ENCODE assay signal across 16 mouse cellular contexts in genomic region chr15:101803052-101803822, GRCm38 (mm10). TPM values are rescaled to one million over a fixed set of nuclear protein-coding genes. Genes with fewer than 3 reads are reported as not detected.
DNase-seq lines count a peak whose midpoint lies in the region; ATAC-seq and TF ChIP-seq lines count a peak whose summit lies in the region.
"Had no signal": no experiment of that assay in that cellular context is flagged by ENCODE, and none has a peak within 500 bp of the region (broad histone marks: within the 10 kb centered on the region; RNA-seq: fewer than 3 reads in every experiment).

No protein-coding gene starts in this region.

- 81% methylated on average over 11 of the region's 11 CpGs for WGBS in midbrain, embryonic 11.5 days
- whole genome bisulfite sequencing in midbrain, embryonic 10.5 days, result 83% methylated on average over 11 of the region's 11 CpGs
- whole genome bisulfite sequencing in forebrain, embryonic 16.5 days, result 67% methylated on average over 11 of the region's 11 CpGs
- 52% methylated on average over 11 of the region's 11 CpGs for WGBS in hindbrain, embryonic 15.5 days
- WGBS in midbrain, postnatal 0 days, result 52% methylated on average over 11 of the region's 11 CpGs

- H3K27me3 ChIP-seq in midbrain, embryonic 11.5 days (ENCODE audit: control insufficient read depth, insufficient read depth, low read length), result no peaks in the 10 kb centered on the region
- H3K27me3 ChIP-seq in midbrain, embryonic 10.5 days (ENCODE audit: low read depth, poor library complexity, severe bottlenecking), result no peaks in the 10 kb centered on the region
- H3K27me3 ChIP-seq in forebrain, embryonic 16.5 days (replicated peaks; ENCODE audit: control insufficient read depth, insufficient read depth, low read length), result no peaks in the 10 kb centered on the region
- no peaks in the 10 kb centered on the region for H3K27me3 ChIP-seq in hindbrain, embryonic 15.5 days
- no peaks in the 10 kb centered on the region for H3K27me3 ChIP-seq in midbrain, postnatal 0 days (ENCODE audit: insufficient read depth, low read length)
- H3K27me3 ChIP-seq: embryonic facial prominence, embryonic 12.5 days had no signal

- peak; percentile 50; the same call in 1 of the 2 replicates for ATAC-seq in midbrain, embryonic 11.5 days (ENCODE audit: low FRiP score)
- ATAC-seq in forebrain, embryonic 16.5 days, result peak; percentile 82
- ATAC-seq in hindbrain, embryonic 15.5 days (ENCODE audit: low FRiP score, low read depth), result peak; percentile 23; the same call in 1 of the 2 replicates
- ATAC-seq in midbrain, postnatal 0 days (ENCODE audit: low FRiP score), result no peak
- no peak for ATAC-seq in inflammation-experienced regulatory T-cells, adult 6 months
- ATAC-seq: intestine, postnatal 0 days; liver, embryonic 12.5 days had no signal

- DNase-seq in midbrain, embryonic 11.5 days (ENCODE audit: low spot score, missing footprints), result no peak
- DNase-seq in midbrain, embryonic 10.5 days (ENCODE audit: low spot score), result no peak
- peak; percentile 9 for DNase-seq in midbrain, postnatal 0 days (ENCODE audit: low spot score)
- DNase-seq in adrenal gland, adult 18-20 months (ENCODE audit: low spot score in 2 of 2), result no peak
- DNase-seq: cerebellum, adult 9-11 months; lung, postnatal 36 days had no signal

- H3K4me3 ChIP-seq in midbrain, embryonic 11.5 days (ENCODE audit: low read depth, low read length), result no peak overlapping the region
- no peak overlapping the region for H3K4me3 ChIP-seq in midbrain, embryonic 10.5 days
- no peak overlapping the region for H3K4me3 ChIP-seq in forebrain, embryonic 16.5 days (replicated peaks; ENCODE audit: low read length)
- H3K4me3 ChIP-seq in hindbrain, embryonic 15.5 days, result no peak overlapping the region
- no peak overlapping the region for H3K4me3 ChIP-seq in midbrain, postnatal 0 days (ENCODE audit: low read depth, low read length)
- H3K4me3 ChIP-seq: embryonic facial prominence, embryonic 12.5 days; heart, embryonic 15.5 days; liver, embryonic 12.5 days had no signal

- no peaks in the 10 kb centered on the region for H3K36me3 ChIP-seq in midbrain, embryonic 11.5 days (ENCODE audit: control insufficient read depth, insufficient read depth, low read length)
- H3K36me3 ChIP-seq in midbrain, embryonic 10.5 days, result no peaks in the 10 kb centered on the region
- H3K36me3 ChIP-seq in forebrain, embryonic 16.5 days (ENCODE audit: control insufficient read depth, insufficient read depth), result no peaks in the 10 kb centered on the region
- H3K36me3 ChIP-seq in hindbrain, embryonic 15.5 days, result no peaks in the 10 kb centered on the region
- H3K36me3 ChIP-seq in midbrain, postnatal 0 days (ENCODE audit: insufficient read depth, low read length), result no peaks in the 10 kb centered on the region
- H3K36me3 ChIP-seq: embryonic facial prominence, embryonic 12.5 days; heart, embryonic 15.5 days; liver, embryonic 12.5 days had no signal

- H3K4me2 ChIP-seq in midbrain, embryonic 11.5 days, result no peak overlapping the region
- H3K4me2 ChIP-seq in forebrain, embryonic 16.5 days (ENCODE audit: low read length), result no peak overlapping the region
- no peak overlapping the region for H3K4me2 ChIP-seq in hindbrain, embryonic 15.5 days
- no peak overlapping the region for H3K4me2 ChIP-seq in midbrain, postnatal 0 days (ENCODE audit: low read depth, low read length, poor library complexity, severe bottlenecking)
- H3K4me2 ChIP-seq: embryonic facial prominence, embryonic 12.5 days; heart, embryonic 15.5 days; liver, embryonic 12.5 days had no signal

- TF ChIP-seq CTCF in midbrain, postnatal 0 days (IDR thresholded peaks at IDR 0.05), result no peak

- no peak overlapping the region for H3K9ac ChIP-seq in midbrain, embryonic 11.5 days (ENCODE audit: low read length)
- H3K9ac ChIP-seq in forebrain, embryonic 16.5 days (replicated peaks; ENCODE audit: low read depth, low read length), result no peak overlapping the region
- H3K9ac ChIP-seq in hindbrain, embryonic 15.5 days, result no peak overlapping the region
- no peak overlapping the region for H3K9ac ChIP-seq in midbrain, postnatal 0 days (replicated peaks; ENCODE audit: low read length, poor library complexity, severe bottlenecking)
- H3K9ac ChIP-seq: embryonic facial prominence, embryonic 12.5 days; heart, embryonic 15.5 days; liver, embryonic 12.5 days had no signal

- no peaks in the 10 kb centered on the region for H3K4me1 ChIP-seq in midbrain, embryonic 11.5 days (ENCODE audit: control insufficient read depth, insufficient read depth, low read length)
- peaks cover 4% of the 10 kb centered on the region; the same call in 1 of the 2 replicates for H3K4me1 ChIP-seq in midbrain, embryonic 10.5 days
- H3K4me1 ChIP-seq in forebrain, embryonic 16.5 days (replicated peaks; ENCODE audit: control insufficient read depth, insufficient read depth, low read length), result peaks cover 12% of the 10 kb centered on the region
- peaks cover 22% of the 10 kb centered on the region for H3K4me1 ChIP-seq in hindbrain, embryonic 15.5 days (replicated peaks)
- H3K4me1 ChIP-seq in midbrain, postnatal 0 days (ENCODE audit: insufficient read depth, low read length), result 0 out of 2 replicates have a peak, but pooled peaks cover 3% of the 10 kb centered on the region
- H3K4me1 ChIP-seq: embryonic facial prominence, embryonic 12.5 days; heart, embryonic 15.5 days; liver, embryonic 12.5 days had no signal

- H3K9me3 ChIP-seq in midbrain, embryonic 11.5 days (ENCODE audit: control insufficient read depth, low read length), result no peaks in the 10 kb centered on the region
- no peaks in the 10 kb centered on the region for H3K9me3 ChIP-seq in midbrain, embryonic 10.5 days (replicated peaks)
- H3K9me3 ChIP-seq in forebrain, embryonic 16.5 days (ENCODE audit: control insufficient read depth, low read length), result no peaks in the 10 kb centered on the region
- no peaks in the 10 kb centered on the region for H3K9me3 ChIP-seq in hindbrain, embryonic 15.5 days
- H3K9me3 ChIP-seq in midbrain, postnatal 0 days (ENCODE audit: low read length), result no peaks in the 10 kb centered on the region
- H3K9me3 ChIP-seq: embryonic facial prominence, embryonic 12.5 days; heart, embryonic 15.5 days; liver, embryonic 12.5 days had no signal

- no peak overlapping the region for H3K27ac ChIP-seq in midbrain, embryonic 11.5 days (ENCODE audit: low read depth, low read length)
- no peak overlapping the region for H3K27ac ChIP-seq in midbrain, embryonic 10.5 days (replicated peaks)
- H3K27ac ChIP-seq in forebrain, embryonic 16.5 days (ENCODE audit: low read length), result peak overlapping the region; percentile 34; the same call in 1 of the 2 replicates
- H3K27ac ChIP-seq in hindbrain, embryonic 15.5 days (replicated peaks), result peak overlapping the region; percentile 21; the same call in 1 of the 2 replicates
- no peak overlapping the region for H3K27ac ChIP-seq in midbrain, postnatal 0 days (ENCODE audit: low read depth, low read length)
- H3K27ac ChIP-seq: embryonic facial prominence, embryonic 12.5 days; heart, embryonic 15.5 days; liver, embryonic 12.5 days had no signal

RNA-seq across cellular contexts. Expression of gene Krt73, which starts 1.1 kb away (rescaled TPM):
- polyA plus RNA-seq in midbrain, embryonic 11.5 days (2014; fragmentation: Nextera tagmentation; extraction: Ambion mirVana), result 0.15 and 0.19 TPM in 2 replicates
- polyA plus RNA-seq in midbrain, embryonic 10.5 days (2016; fragmentation: Nextera tagmentation; extraction: Ambion mirVana), result 0.07 TPM in 1 of 2 replicates, not detected in the other
- 0.41 and 0.80 TPM in 2 replicates for polyA plus RNA-seq in forebrain, embryonic 16.5 days (2015; fragmentation: Nextera tagmentation; extraction: Ambion mirVana)
- 1.3 and 3.3 TPM in 2 replicates for polyA plus RNA-seq in hindbrain, embryonic 15.5 days (2015; fragmentation: Nextera tagmentation; extraction: Ambion mirVana)
- 1.3 TPM in 1 of 2 replicates, not detected in the other for total RNA-seq in midbrain, postnatal 0 days (2014; rRNA removed)
- polyA plus RNA-seq in midbrain, postnatal 0 days (2015; fragmentation: Nextera tagmentation; extraction: Ambion mirVana), result 0.36 and 0.39 TPM in 2 replicates
- polyA plus RNA-seq in inflammation-experienced regulatory T-cells, adult 6 months (2017; shearing (Covaris generic)), result not detected
- total RNA-seq in adrenal gland, adult 18-20 months (2021), result not detected
- total RNA-seq: gastrocnemius, adult 18-20 months had no signal
- polyA plus RNA-seq: heart, embryonic 15.5 days; intestine, postnatal 0 days; liver, embryonic 12.5 days had no signal

RNA-seq across cellular contexts. Expression of gene Krt2, which starts 14.7 kb away (rescaled TPM):
- not detected in 2 replicates for polyA plus RNA-seq in midbrain, embryonic 11.5 days (2014; fragmentation: Nextera tagmentation; extraction: Ambion mirVana)
- not detected in 2 replicates for polyA plus RNA-seq in midbrain, embryonic 10.5 days (2016; fragmentation: Nextera tagmentation; extraction: Ambion mirVana)
- 0.08 TPM in 1 of 2 replicates, not detected in the other for polyA plus RNA-seq in forebrain, embryonic 16.5 days (2015; fragmentation: Nextera tagmentation; extraction: Ambion mirVana)
- 0.05 TPM in 1 of 2 replicates, not detected in the other for polyA plus RNA-seq in hindbrain, embryonic 15.5 days (2015; fragmentation: Nextera tagmentation; extraction: Ambion mirVana)
- not detected in 2 replicates for total RNA-seq in midbrain, postnatal 0 days (2014; rRNA removed)
- 0.12 TPM in 1 of 2 replicates, not detected in the other for polyA plus RNA-seq in midbrain, postnatal 0 days (2015; fragmentation: Nextera tagmentation; extraction: Ambion mirVana)
- polyA plus RNA-seq in inflammation-experienced regulatory T-cells, adult 6 months (2017; shearing (Covaris generic)), result not detected
- not detected for total RNA-seq in adrenal gland, adult 18-20 months (2021)
- total RNA-seq: gastrocnemius, adult 18-20 months had no signal
- polyA plus RNA-seq: embryonic facial prominence, embryonic 12.5 days; heart, embryonic 15.5 days; intestine, postnatal 0 days; liver, embryonic 12.5 days; neural tube, embryonic 14.5 days had no signal

RNA-seq across cellular contexts. Expression of gene Krt72, which starts 17.0 kb away (rescaled TPM):
- not detected in 2 replicates for polyA plus RNA-seq in midbrain, embryonic 11.5 days (2014; fragmentation: Nextera tagmentation; extraction: Ambion mirVana)
- not detected in 2 replicates for polyA plus RNA-seq in midbrain, embryonic 10.5 days (2016; fragmentation: Nextera tagmentation; extraction: Ambion mirVana)
- not detected in 2 replicates for polyA plus RNA-seq in forebrain, embryonic 16.5 days (2015; fragmentation: Nextera tagmentation; extraction: Ambion mirVana)
- polyA plus RNA-seq in hindbrain, embryonic 15.5 days (2015; fragmentation: Nextera tagmentation; extraction: Ambion mirVana), result 0.16 and 0.27 TPM in 2 replicates
- not detected in 2 replicates for total RNA-seq in midbrain, postnatal 0 days (2014; rRNA removed)
- not detected in 2 replicates for polyA plus RNA-seq in midbrain, postnatal 0 days (2015; fragmentation: Nextera tagmentation; extraction: Ambion mirVana)
- not detected for polyA plus RNA-seq in inflammation-experienced regulatory T-cells, adult 6 months (2017; shearing (Covaris generic))
- not detected for total RNA-seq in adrenal gland, adult 18-20 months (2021)
- total RNA-seq: gastrocnemius, adult 18-20 months; layer of hippocampus, adult 18-20 months had no signal
- polyA plus RNA-seq: embryonic facial prominence, embryonic 12.5 days; heart, embryonic 15.5 days; intestine, postnatal 0 days; liver, embryonic 12.5 days; neural tube, embryonic 14.5 days had no signal

RNA-seq across cellular contexts. Expression of gene Krt1, which starts 47.4 kb away (rescaled TPM):
- 1.00 and 1.4 TPM in 2 replicates for polyA plus RNA-seq in midbrain, embryonic 11.5 days (2014; fragmentation: Nextera tagmentation; extraction: Ambion mirVana)
- 1.1 and 1.2 TPM in 2 replicates for polyA plus RNA-seq in midbrain, embryonic 10.5 days (2016; fragmentation: Nextera tagmentation; extraction: Ambion mirVana)
- 8.2 and 10.8 TPM in 2 replicates for polyA plus RNA-seq in forebrain, embryonic 16.5 days (2015; fragmentation: Nextera tagmentation; extraction: Ambion mirVana)
- polyA plus RNA-seq in hindbrain, embryonic 15.5 days (2015; fragmentation: Nextera tagmentation; extraction: Ambion mirVana), result 15.9 and 19.3 TPM in 2 replicates
- total RNA-seq in midbrain, postnatal 0 days (2014; rRNA removed), result 18.3 and 45.5 TPM in 2 replicates
- polyA plus RNA-seq in midbrain, postnatal 0 days (2015; fragmentation: Nextera tagmentation; extraction: Ambion mirVana), result 20.0 and 22.7 TPM in 2 replicates
- not detected for polyA plus RNA-seq in inflammation-experienced regulatory T-cells, adult 6 months (2017; shearing (Covaris generic))
- total RNA-seq in adrenal gland, adult 18-20 months (2021), result under 1 TPM in 1 of 2 experiments, not detected in 1; 0.56 TPM
- total RNA-seq: gastrocnemius, adult 18-20 months had no signal

Comparison
In these comparisons a context has a peak if more than half of its experiments do, and no peak if none do; other contexts are left out.
1. ATAC-seq: peak in midbrain, embryonic 11.5 days (single experiment), forebrain, embryonic 16.5 days (single experiment) and hindbrain, embryonic 15.5 days (single experiment); none in midbrain, postnatal 0 days (single experiment) and inflammation-experienced regulatory T-cells, adult 6 months (single experiment).
2. H3K27ac ChIP-seq: peak in forebrain, embryonic 16.5 days (single experiment) and hindbrain, embryonic 15.5 days (single experiment); none in midbrain, embryonic 11.5 days (single experiment), midbrain, embryonic 10.5 days (single experiment) and midbrain, postnatal 0 days (single experiment).